Mouse (Mus musculus) heart, postnatal 25 days (tissue): Measurements from ENCODE around the gene Kcnk10. TPM values are rescaled to one million over a fixed set of nuclear protein-coding genes. Genes with fewer than 3 reads are reported as not detected.

Experiments used
- DNase-seq: peaks from one replicate; pipeline ENCODE4 v3.0.0; 2022; ENCODE audit warnings: low spot score
- intact Hi-C: fragments of 180-260 bp; cut with DNase I; formaldehyde crosslinking; loops from one replicate; pipeline ENCODE4 v1.15.1; 2025
- total RNA-seq, 2 experiments: library from RNA; stranded (reverse); gene quantifications; 2 replicates each; pipeline ENCODE4 v1.2.3; 2021

The Kcnk10 gene
- total RNA-seq, 2 experiments from 2014 or later: not detected

DNA sequence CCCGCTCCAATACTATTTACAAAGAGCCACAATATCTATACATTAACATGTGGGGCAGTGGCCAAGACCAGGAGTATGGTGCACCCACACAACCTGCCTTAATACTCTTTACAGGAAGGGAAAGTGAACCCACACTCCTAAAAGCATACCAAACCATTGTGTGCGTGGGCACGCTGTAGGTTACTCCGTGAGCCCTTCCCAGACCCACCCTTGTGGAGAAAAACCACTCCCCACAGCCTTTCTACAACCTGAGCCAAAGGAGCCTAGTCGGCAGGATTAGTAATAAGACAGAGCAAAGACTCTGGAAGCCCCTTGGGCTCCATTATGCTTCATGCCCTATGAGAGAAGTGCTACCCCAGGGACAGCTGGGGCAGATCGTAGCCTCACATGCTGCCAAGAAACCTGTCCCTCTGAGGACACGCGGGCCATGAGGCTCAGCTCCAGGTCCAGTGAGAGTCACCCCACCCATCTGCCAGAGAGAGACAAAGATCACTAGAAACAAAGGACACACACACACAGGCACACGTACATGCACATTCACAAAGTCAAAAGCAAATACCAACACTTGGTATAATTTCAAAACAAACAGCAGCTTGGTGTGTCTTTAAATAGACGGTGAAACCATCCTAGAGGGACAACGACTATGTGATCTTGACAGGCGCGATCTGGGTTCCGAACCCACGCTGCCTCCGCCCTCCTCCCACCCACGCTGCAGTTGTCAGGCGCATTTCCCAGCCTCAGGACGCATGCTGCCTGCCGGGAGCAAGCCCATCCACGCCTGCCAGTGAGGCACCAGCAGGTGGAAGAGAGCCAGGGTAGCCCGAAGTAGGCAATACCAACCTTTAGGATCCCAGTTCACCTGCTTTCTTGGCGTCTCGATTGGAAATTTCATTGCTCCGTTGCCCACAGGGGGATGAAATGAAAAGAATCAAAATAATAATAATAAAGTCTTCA lies 4.5 kb downstream of the Kcnk10 start:
- intact Hi-C loops: no loop called here
- DNase-seq: no peak

DNA sequence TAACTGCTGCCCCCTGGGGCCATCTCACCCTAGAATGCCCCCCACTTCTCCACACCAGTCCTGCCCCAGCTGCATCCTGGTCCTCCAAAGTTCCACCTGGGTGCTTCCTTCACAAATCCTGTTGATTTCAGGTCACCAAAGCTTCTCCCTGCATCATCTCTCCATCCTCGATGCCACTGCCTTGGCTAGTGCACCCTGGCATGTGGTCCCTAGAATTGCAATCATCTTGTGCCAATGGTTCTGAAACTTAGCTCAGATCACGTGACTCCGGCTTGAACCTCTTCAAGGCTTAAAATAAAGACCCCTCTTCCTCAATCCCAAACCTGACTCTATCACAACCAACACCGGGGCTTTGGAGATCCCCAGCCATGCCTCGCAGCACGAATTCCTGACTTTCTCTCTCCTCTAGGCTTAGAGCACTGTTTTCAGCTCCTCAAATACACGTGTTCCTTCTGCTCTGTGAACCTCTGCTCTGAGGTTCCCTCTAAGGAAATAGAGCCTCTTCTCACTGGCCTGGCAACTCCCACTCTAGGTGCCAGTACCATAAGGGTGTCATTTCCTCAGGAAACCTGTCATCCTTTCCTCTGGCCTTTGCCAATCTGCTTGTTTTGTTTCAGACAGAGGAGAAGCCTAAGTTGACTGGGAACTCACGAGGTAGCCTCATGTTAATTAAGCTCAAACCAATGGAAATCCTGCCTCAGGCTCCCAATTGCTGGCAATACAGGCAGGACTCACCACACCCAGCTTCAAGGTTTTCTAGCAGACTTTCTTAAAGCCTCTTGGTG lies 6.0 kb downstream of the Kcnk10 start:
- DNase-seq: no peak
- intact Hi-C loops: no loop called here

DNA sequence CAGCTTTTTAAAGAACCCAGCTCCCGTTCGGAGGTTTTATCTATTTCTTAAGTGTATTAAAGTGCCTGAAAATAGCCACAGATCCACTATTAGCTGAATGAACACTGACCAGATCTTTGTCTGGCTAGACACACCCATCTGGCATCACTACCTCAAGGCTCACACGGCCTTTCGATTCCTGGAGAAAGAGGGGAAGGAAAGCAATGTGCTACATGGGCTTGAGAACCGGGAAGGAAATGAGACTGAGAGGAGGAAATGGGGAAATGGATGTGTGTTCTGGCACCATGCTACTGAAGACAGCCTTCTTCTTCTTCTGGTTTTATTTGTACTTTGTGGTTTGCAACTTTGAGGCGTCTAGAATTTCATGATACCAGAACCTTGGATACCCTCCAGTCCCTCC lies 8.7 kb downstream of the Kcnk10 start:
- no peak for DNase-seq
- intact Hi-C loops: no loop called here

DNA sequence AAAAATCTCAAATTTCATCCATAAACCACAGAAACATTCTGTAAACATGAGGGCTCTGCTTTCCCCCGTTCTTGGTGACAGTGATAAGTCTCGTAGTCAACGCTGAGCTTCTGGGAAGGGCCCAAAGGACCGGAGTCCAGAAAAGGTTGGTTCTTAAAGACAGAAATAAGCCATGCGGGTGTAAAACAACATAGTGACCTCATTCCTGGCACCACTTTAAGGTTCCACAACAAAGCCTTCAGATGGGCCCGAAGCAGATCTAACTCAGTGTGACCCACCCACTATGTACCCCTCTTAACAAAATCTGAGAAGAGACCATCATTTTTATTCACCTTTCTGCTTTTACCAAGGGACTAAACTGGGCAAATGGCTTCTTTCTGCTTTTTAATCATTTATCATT lies 10.2 kb downstream of the Kcnk10 start:
- no peak for DNase-seq
- intact Hi-C loops: no loop called here

DNA sequence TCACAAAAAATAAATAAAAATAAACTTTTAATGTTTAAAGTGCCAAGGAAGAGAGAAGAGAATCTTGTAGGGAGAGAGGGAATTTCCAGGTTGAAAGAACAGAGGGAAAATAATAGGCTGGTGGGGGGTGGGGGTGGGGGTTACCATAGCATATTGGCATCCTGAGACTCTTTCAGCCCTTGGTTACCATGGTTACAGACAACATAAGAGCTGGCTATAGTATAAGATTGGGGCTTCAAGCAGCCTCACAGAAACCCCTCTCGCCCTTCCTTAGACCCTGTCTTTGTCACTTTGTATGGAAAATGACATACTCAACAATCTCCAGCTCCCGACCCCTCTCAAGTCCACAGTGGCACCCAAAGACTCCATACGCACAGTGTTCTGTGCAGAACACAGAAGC lies 13.7 kb downstream of the Kcnk10 start:
- no peak for DNase-seq
- intact Hi-C loops: no loop called here

DNA sequence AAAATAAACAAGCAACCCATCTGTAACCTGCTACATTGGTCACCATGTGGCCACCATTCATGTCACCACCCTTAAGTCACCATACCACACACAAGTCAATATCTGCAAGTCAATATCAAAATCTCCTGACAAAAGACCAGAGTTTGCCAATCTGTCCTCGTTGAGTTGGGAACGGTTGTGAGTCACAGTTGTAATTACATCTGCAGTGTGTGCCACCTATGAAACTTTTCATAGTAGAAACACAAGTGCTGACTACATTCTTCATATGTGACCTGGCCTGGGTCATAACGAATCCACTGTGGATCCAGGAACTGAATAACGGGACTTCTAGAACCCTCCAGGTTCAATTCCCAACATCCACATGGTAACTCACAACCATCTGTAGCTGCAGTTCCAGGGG lies 14.8 kb downstream of the Kcnk10 start:
- intact Hi-C loops: no loop called here
- no peak for DNase-seq

DNA sequence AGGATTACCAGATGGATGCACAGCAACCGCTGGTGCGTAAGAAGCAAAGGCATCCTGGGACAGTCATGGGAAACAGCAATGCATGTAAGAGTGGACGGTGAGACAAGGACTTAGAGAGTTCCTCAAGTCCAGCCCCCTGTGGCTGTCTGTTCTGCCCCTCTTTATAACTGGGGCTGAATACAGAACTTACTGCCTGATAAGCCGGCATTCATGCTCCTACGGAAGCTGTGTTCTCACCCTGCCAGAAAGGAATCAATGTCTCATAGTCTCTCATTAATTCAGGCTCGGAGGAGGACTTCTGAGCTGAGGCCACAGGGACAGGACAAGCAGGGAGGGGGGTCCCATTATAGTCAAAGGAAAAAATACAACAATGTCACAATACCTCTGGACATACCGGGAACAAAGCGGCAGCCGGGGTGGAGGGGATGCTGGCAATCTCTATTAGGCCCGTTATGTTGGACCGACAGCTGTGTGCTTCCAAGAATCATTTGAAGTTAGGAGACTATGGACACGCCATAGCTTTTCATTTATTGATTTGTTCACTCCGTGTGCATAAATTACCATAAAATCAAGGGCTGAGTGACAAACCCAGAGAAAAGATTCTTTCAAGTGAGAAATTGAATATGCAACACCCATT lies 15.7 kb downstream of the Kcnk10 start:
- DNase-seq: no peak
- intact Hi-C loops: no loop called here

DNA sequence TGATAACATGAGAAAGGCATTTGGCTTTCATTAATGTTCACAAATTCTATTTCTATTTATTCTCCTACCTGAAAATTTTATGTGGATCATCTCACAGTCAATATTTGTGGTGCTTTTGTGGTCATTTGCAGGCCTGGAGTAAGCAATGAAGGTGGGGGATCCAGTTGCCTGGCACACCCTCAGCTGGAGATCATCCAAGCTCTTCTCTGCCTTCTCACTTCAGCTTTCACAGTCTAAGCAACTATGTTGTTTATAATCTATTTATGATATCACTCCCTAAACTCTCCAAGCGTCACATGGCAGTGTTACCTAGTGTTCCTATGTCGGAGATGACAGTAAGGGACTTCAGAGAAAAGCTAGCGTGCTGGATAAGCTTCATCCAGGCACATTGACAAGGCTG lies 18.1 kb downstream of the Kcnk10 start:
- intact Hi-C loops: no loop called here
- no peak for DNase-seq

DNA sequence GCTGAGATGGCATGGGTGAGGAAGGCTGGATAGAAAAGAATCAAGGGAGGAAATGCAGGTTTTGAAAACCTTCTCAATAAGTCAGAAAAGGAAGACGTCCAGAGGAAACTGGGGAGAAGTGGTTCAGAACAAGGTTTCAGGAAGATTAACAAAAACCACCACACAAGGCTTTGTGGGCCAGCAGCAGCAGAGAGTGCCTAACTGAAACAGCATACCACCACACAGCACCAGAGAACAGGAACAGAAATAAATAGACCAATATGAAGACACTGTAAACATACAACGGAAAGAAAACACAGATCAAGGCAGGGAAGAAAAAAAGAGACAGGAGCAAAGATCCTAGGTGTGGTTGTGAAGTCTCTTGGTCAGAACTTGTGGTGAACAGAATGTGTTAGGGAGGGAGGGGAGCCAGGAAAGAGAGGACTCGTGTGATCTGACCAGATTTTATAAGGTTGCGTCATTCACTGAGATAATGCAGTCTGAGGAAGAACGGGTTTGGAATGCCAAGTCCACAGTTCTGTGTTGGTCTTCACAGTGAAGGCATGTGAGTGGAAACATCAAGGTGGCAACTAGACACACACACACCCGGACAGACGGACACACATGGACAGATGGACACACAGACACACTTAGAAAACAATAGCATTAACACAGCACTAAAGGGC lies 21.0 kb downstream of the Kcnk10 start:
- DNase-seq: no peak
- intact Hi-C loops: no loop called here

DNA sequence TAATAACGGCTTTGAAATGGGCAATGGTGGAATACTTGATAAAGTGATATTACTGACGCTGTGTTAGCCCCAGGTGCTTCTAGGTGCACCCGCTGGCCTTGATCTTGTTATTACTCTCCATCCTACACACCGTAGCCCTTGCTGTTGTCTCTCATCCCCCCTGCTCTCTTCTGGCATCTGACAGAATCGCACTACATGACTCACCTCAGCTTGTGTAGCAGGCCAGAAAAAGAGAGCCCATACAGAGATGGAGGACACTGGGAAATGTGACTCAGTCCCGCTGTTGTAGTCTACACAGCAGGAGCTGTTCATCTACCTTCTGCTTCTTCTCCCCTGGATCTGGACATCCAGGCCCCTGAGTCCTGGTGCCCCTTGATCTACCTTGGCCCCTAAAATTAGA lies 28.1 kb downstream of the Kcnk10 start:
- intact Hi-C loops: no loop called here
- no peak for DNase-seq

DNA sequence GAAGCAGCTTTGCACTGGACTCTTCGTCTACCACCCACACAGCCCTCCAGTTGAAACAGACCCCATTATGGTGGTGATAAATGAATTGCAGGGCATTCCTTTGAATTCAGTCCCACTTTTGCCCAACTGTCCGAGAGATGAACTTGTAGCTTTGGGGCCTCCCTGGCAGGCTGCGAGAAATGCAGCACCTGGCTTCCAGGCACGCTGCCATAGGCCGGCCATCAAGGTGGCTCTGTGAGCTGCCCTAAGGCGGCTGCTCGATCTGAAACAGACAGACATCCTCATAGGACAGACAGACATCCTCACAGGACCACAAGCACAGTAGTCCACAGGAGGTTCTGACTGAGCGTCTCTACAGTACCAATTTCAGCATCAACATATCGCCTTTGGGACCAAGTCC lies 30.0 kb downstream of the Kcnk10 start:
- DNase-seq: no peak
- intact Hi-C loops: no loop called here

DNA sequence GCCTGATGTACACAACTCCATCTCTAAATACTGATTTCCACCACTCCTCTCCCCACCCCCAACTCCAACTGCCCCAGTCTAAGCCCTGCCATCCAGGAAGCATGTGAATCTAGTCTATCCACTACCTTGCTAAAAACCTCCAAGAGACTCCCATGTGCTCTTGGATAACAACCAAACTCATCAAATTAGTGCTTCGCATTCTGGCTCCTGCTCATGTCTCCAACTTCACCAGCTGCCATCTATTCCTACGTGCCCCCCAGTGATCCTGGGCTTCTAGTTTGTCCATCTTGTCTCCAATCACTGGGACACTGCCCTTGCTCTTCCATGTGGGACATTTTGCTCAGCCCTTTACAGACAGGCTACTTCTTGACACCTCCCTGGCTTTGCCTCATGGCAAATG lies 32.2 kb downstream of the Kcnk10 start:
- no peak for DNase-seq
- intact Hi-C loops: no loop called here

DNA sequence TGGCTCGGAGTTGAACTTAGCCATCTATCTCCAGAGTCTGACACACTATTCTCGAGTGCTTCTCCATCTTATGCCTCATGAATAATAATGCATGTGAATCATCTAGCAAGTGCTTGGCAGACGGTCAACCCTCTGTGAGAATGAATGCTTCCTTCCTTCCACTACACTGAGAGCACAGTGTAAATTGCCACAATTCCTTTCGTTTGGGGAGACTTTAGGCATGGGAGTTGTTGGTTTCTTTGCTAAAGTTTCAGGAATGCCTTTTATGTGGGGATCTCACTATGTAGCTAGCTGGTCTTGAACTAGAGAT lies 32.9 kb downstream of the Kcnk10 start:
- DNase-seq: no peak
- intact Hi-C loops: no loop called here

DNA sequence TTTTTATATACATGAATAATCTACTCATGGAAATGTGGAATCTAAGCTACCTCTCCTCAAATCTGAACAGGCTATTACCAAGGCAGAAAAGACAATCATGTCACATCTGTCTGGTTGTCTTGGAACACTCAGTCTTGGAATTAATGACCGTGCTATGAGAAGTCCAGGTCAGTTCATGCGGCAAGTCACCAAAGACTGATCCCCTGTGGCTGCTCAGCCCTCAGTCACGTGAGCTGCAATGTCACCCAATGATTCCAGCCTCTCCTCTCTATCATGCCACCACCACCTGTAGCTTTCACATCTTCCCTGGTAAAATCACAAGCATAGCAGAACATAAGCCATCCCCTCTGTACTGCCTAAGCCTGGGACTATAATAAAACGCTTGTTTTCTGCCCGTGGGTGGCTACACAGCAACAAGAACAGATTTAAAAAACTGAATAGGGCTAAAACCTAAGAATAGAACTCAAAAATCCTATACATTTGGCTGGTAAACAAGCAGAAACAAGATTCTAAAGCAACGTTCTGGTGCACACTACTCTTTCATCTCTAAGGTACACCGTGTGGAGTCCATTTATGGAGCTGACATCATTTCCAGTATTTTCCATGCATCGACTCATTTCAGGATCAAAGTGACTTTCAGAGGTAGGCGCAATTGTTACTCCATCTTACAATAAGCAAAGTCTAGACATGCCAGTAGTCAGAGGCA lies 33.4 kb downstream of the Kcnk10 start:
- intact Hi-C loops: no loop called here
- no peak for DNase-seq

DNA sequence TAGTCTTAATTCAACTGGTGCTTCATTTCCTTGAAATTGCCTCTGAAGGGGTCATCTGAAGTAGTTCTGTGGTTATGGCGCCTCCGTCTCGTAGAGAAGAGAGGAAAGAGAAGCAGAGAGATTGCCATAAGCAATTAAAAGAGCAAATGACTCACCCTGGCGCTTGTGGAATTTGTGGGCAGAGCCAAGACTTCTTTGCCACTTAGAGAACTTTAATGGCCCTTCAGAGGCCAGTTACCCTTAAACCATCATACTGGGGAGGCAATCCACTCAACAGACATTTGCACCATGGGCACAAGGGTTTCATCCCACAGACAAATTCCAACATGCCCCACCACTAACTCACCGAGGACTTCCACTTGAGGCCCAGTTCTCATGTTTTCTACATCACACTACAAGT lies 41.4 kb downstream of the Kcnk10 start:
- intact Hi-C loops: no loop called here
- no peak for DNase-seq

DNA sequence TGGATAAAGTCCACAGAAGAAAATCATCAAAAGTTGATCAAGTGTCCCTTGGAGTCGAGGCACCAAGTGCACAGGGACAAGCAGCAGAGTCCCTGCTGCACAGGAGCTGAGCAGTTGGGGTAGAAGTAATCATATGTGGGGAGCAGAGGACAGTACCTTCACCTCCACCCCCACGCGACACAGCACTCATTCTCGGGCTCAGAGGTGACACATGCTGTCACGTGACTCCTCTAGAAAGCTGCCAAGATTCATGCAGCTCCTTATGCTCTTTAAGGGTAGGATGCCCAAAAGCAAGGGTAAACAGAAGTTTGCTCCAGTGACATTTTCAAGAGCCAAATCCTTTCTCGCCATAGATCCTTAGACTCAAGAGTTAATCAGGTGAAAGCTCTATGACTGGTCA lies 42.1 kb downstream of the Kcnk10 start:
- intact Hi-C loops: no loop called here
- DNase-seq: no peak

DNA sequence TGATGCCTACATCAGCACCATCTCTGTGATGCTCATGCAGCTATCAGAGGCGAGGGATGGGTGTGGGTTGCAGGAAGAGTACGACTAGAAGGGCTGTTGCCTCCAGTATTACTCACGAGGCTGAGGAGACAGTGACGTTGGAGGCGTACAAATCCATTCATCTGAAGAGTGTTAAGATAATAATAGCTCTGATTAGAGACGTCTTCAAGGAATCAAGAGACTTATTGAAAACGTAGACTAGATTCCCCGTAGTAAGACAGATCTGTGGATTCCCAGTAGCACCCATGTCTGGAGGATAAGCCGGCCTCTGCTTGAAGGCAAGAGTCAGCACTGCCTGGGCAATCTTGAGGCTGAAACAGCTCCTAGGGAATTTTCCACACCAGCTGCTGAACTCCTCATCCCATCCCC lies 42.6 kb downstream of the Kcnk10 start:
- intact Hi-C loops: no loop called here
- DNase-seq: no peak

DNA sequence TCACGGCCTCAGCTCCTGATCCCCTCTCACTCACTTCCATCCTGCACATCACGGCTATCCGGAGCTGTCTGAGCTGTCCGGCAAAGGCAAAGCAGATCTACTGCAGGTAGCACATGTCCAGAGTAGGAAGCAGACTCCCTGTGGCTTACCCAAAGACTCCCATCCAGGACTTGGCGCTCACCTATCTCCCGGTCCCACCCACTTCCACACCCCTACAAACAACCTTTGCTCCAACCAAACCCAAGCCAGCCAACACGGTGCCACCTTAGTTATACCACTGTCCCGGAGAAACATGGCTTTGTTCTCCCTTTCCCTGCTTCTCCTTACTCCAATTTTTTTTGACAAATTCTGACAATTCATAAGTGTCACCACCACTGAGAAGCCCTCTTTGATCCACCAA lies 49.5 kb downstream of the Kcnk10 start:
- no peak for DNase-seq
- intact Hi-C loops: no loop called here

DNA sequence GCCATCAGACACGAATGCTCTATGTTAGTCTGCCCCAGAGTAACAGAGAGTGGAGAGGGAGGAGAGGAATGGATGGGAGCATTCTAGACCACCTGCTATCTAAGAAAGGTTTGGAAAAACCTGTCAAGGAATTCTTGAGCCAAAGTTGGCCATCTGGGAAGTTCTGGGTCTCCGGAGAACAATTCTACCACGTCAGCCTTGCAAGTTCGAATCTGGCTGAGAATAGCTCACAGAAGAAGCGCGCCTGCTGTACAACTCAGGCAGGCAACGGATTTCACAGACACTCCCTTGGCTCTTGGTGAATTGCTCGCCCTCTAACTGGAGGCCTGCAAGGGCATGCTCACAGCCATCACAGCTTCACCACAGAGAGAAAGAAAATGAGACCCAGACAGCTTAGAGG lies 52.7 kb downstream of the Kcnk10 start:
- DNase-seq: no peak
- intact Hi-C loops: no loop called here
